In the genomic region with DNA sequence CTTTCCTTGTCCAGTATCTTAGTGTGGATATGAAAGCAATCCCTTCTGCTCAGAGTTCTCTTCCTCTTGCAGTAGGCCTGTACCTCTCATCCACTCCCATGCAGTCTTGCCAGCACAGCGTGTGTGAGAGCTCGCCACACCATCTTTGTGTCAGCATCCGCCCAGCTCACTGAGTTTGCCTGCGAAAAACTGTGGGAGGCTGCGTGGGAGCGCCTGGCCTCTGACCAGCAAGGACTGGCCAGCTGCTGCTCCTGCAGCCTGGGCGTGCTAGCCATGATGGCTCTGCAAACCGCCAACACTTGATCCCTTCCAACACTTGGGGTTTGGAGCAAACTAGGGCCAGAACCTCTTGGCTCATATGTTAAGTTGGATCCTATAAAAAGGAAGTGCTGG, we compare ENCODE assay signal across 13 mouse cellular contexts. TPM values are rescaled to one million over a fixed set of nuclear protein-coding genes. Genes with fewer than 3 reads are reported as not detected.
DNase-seq lines count a peak whose midpoint lies in the region; ATAC-seq and TF ChIP-seq lines count a peak whose summit lies in the region.
"Had no signal": no experiment of that assay in that cellular context is flagged by ENCODE, and none has a peak within 500 bp of the region (broad histone marks: within the 10 kb centered on the region; RNA-seq: fewer than 3 reads in every experiment).

No protein-coding gene starts in this region.

- H3K4me2 ChIP-seq in heart, embryonic 11.5 days: no peak overlapping the region
- no peak overlapping the region for H3K4me2 ChIP-seq in midbrain, postnatal 0 days (ENCODE audit: low read depth, low read length, poor library complexity, severe bottlenecking)
- no peak overlapping the region for H3K4me2 ChIP-seq in midbrain, embryonic 11.5 days
- H3K4me2 ChIP-seq: embryonic facial prominence, embryonic 13.5 days; hindbrain, embryonic 15.5 days; limb, embryonic 15.5 days; neural tube, embryonic 13.5 days had no signal

- no peak for ATAC-seq in heart, embryonic 11.5 days (replicated peaks; ENCODE audit: insufficient number of reproducible peaks, low FRiP score, low TSS enrichment)
- ATAC-seq in midbrain, postnatal 0 days (ENCODE audit: low FRiP score): no peak
- no peak for ATAC-seq in midbrain, embryonic 11.5 days (ENCODE audit: low FRiP score)

- H3K4me1 ChIP-seq in heart, embryonic 11.5 days (ENCODE audit: control insufficient read depth, insufficient read depth, low read length): no peaks in the 10 kb centered on the region
- no peaks in the 10 kb centered on the region for H3K4me1 ChIP-seq in midbrain, postnatal 0 days (ENCODE audit: insufficient read depth, low read length)
- H3K4me1 ChIP-seq in midbrain, embryonic 11.5 days (ENCODE audit: control insufficient read depth, insufficient read depth, low read length): no peaks in the 10 kb centered on the region
- H3K4me1 ChIP-seq: embryonic facial prominence, embryonic 13.5 days; hindbrain, embryonic 15.5 days; neural tube, embryonic 13.5 days had no signal

- no peaks in the 10 kb centered on the region for H3K9me3 ChIP-seq in heart, embryonic 11.5 days (replicated peaks; ENCODE audit: control insufficient read depth, low read length)
- H3K9me3 ChIP-seq in midbrain, postnatal 0 days (ENCODE audit: low read length): no peaks in the 10 kb centered on the region
- no peaks in the 10 kb centered on the region for H3K9me3 ChIP-seq in midbrain, embryonic 11.5 days (ENCODE audit: control insufficient read depth, low read length)
- H3K9me3 ChIP-seq: embryonic facial prominence, embryonic 13.5 days; hindbrain, embryonic 15.5 days; limb, embryonic 15.5 days; neural tube, embryonic 13.5 days had no signal

- peak; percentile 54 to 71 for DNase-seq in heart, adult 18-20 months
- peak; percentile 56 to 72 for DNase-seq in urinary bladder, postnatal 4 days (ENCODE audit: low spot score in 2 of 2)
- DNase-seq in urinary bladder, adult 18-20 months (ENCODE audit: low spot score in 2 of 2): no peak
- DNase-seq in left cerebral cortex, adult 18-20 months (ENCODE audit: low spot score in 2 of 2): peak; percentile 77 to 87
- DNase-seq in midbrain, postnatal 0 days (ENCODE audit: low spot score): no peak
- no peak for DNase-seq in midbrain, embryonic 11.5 days (ENCODE audit: low spot score, missing footprints)
- no peak for DNase-seq in natural killer cell, adult 2 months (ENCODE audit: low spot score in 2 of 2)
- DNase-seq: thymus, postnatal 14 days had no signal

- no peak overlapping the region for H3K4me3 ChIP-seq in heart, embryonic 11.5 days (ENCODE audit: low read depth, low read length)
- H3K4me3 ChIP-seq in midbrain, postnatal 0 days (ENCODE audit: low read depth, low read length): no peak overlapping the region
- no peak overlapping the region for H3K4me3 ChIP-seq in midbrain, embryonic 11.5 days (ENCODE audit: low read depth, low read length)
- H3K4me3 ChIP-seq: embryonic facial prominence, embryonic 13.5 days; hindbrain, embryonic 15.5 days; limb, embryonic 15.5 days; neural tube, embryonic 13.5 days had no signal

- no peak overlapping the region for H3K9ac ChIP-seq in heart, embryonic 11.5 days (ENCODE audit: low read depth, low read length)
- no peak overlapping the region for H3K9ac ChIP-seq in midbrain, postnatal 0 days (replicated peaks; ENCODE audit: low read length, poor library complexity, severe bottlenecking)
- H3K9ac ChIP-seq in midbrain, embryonic 11.5 days (ENCODE audit: low read length): no peak overlapping the region
- H3K9ac ChIP-seq: embryonic facial prominence, embryonic 13.5 days; hindbrain, embryonic 15.5 days; limb, embryonic 15.5 days; neural tube, embryonic 13.5 days had no signal

- H3K36me3 ChIP-seq in heart, embryonic 11.5 days (ENCODE audit: control insufficient read depth, insufficient read depth, low read length): no peaks in the 10 kb centered on the region
- H3K36me3 ChIP-seq in midbrain, postnatal 0 days (ENCODE audit: insufficient read depth, low read length): no peaks in the 10 kb centered on the region
- no peaks in the 10 kb centered on the region for H3K36me3 ChIP-seq in midbrain, embryonic 11.5 days (ENCODE audit: control insufficient read depth, insufficient read depth, low read length)
- H3K36me3 ChIP-seq: embryonic facial prominence, embryonic 13.5 days; hindbrain, embryonic 15.5 days; limb, embryonic 15.5 days; neural tube, embryonic 13.5 days had no signal

- no peak overlapping the region for H3K27ac ChIP-seq in heart, embryonic 11.5 days (ENCODE audit: low read depth, low read length)
- no peak overlapping the region for H3K27ac ChIP-seq in midbrain, postnatal 0 days (ENCODE audit: low read depth, low read length)
- H3K27ac ChIP-seq in midbrain, embryonic 11.5 days (ENCODE audit: low read depth, low read length): no peak overlapping the region
- H3K27ac ChIP-seq: embryonic facial prominence, embryonic 13.5 days; hindbrain, embryonic 15.5 days; limb, embryonic 15.5 days; neural tube, embryonic 13.5 days had no signal

- 70% methylated on average over 8 of the region's 8 CpGs for WGBS in heart, embryonic 11.5 days (ENCODE audit: insufficient replicate concordance)
- 92% methylated on average over 8 of the region's 8 CpGs for WGBS in midbrain, postnatal 0 days
- 92% methylated on average over 8 of the region's 8 CpGs for WGBS in midbrain, embryonic 11.5 days

- no peak for TF ChIP-seq CTCF in midbrain, postnatal 0 days (IDR thresholded peaks at IDR 0.05)

- H3K27me3 ChIP-seq in heart, embryonic 11.5 days (ENCODE audit: control insufficient read depth, insufficient read depth, low read length): no peaks in the 10 kb centered on the region
- H3K27me3 ChIP-seq in midbrain, postnatal 0 days (ENCODE audit: insufficient read depth, low read length): no peaks in the 10 kb centered on the region
- H3K27me3 ChIP-seq in midbrain, embryonic 11.5 days (ENCODE audit: control insufficient read depth, insufficient read depth, low read length): no peaks in the 10 kb centered on the region
- H3K27me3 ChIP-seq: embryonic facial prominence, embryonic 13.5 days; hindbrain, embryonic 15.5 days; limb, embryonic 15.5 days; neural tube, embryonic 13.5 days had no signal

RNA-seq across cellular contexts. Expression of a gene that starts 11.4 kb away (rescaled TPM):
- 1 to 10 TPM; 1.6 to 2.4 TPM for total RNA-seq in heart, adult 18-20 months (2021)
- 4.1 and 4.4 TPM in 2 replicates for polyA plus RNA-seq in heart, embryonic 11.5 days (2014; fragmentation: Nextera tagmentation; extraction: Ambion mirVana)
- 10 to 100 TPM; 20.7 to 27.4 TPM for total RNA-seq in left cerebral cortex, adult 18-20 months (2021)
- total RNA-seq in midbrain, postnatal 0 days (2014; rRNA removed): 6.7 and 6.9 TPM in 2 replicates
- polyA plus RNA-seq in midbrain, postnatal 0 days (2015; fragmentation: Nextera tagmentation; extraction: Ambion mirVana): 5.7 and 6.0 TPM in 2 replicates
- 3.3 TPM in 2 replicates for polyA plus RNA-seq in midbrain, embryonic 11.5 days (2014; fragmentation: Nextera tagmentation; extraction: Ambion mirVana)

Comparison
In these comparisons a context has a peak if more than half of its experiments do, and no peak if none do; other contexts are left out.
1. DNase-seq: peak in heart, adult 18-20 months (2 of 2), urinary bladder, postnatal 4 days (2 of 2) and left cerebral cortex, adult 18-20 months (2 of 2); none in urinary bladder, adult 18-20 months (0 of 2), midbrain, postnatal 0 days (single experiment), midbrain, embryonic 11.5 days (single experiment) and natural killer cell, adult 2 months (0 of 2).